Mouse (Mus musculus) hindbrain, embryonic 12.5 days (tissue): ENCODE data around the gene Foxj1. TPM values are rescaled to one million over a fixed set of nuclear protein-coding genes. Genes with fewer than 3 reads are reported as not detected.
"Not testable (repeated sequence)": the region's sequence is repeated elsewhere in the genome, so short reads cannot be mapped to it uniquely, and the experiment has no call there.

ENCODE experiments used
- ATAC-seq: fragments of 200-750 bp; cut with Nextera tagmentation; 2 replicates; pipeline ENCODE4 v1.8.0; 2017; ENCODE audit warnings: moderate TSS enrichment; ENCODE audit not compliant: low FRiP score
- H3K27ac ChIP-seq: fragments of 300-500 bp; sonication (generic); 2 replicates; pipeline ENCODE4 v1.5.1; 2016; ENCODE audit warnings: mild to moderate bottlenecking
- H3K27me3 ChIP-seq: fragments of 300-500 bp; sonication (generic); 2 replicates; pipeline ENCODE4 v1.6.1; 2016; ENCODE audit warnings: mild to moderate bottlenecking
- H3K36me3 ChIP-seq: fragments of 300-500 bp; sonication (generic); 2 replicates; pipeline ENCODE4 v1.6.1; 2016; ENCODE audit warnings: mild to moderate bottlenecking
- H3K4me1 ChIP-seq: fragments of 300-500 bp; sonication (generic); 2 replicates; pipeline ENCODE4 v1.6.1; 2016
- H3K4me2 ChIP-seq: fragments of 300-500 bp; sonication (generic); replicated peaks from 2 replicates; pipeline ENCODE4 v1.6.1; 2016; ENCODE audit warnings: mild to moderate bottlenecking
- H3K4me3 ChIP-seq: fragments of 300-500 bp; sonication (generic); 2 replicates; pipeline ENCODE4 v1.5.1; 2016; ENCODE audit warnings: mild to moderate bottlenecking
- H3K9ac ChIP-seq: fragments of 300-500 bp; sonication (generic); 2 replicates; pipeline ENCODE4 v1.6.1; 2016; ENCODE audit warnings: mild to moderate bottlenecking, moderate library complexity
- H3K9me3 ChIP-seq: fragments of 300-500 bp; sonication (generic); replicated peaks from 2 replicates; pipeline ENCODE4 v1.6.1; 2016; ENCODE audit warnings: mild to moderate bottlenecking
- WGBS: fragments of 180-500 bp; shearing (Covaris S2); methylation state at CpG from one replicate; pipeline ENCODE4 v1.1.7; 2016; 5-methylcytosine and 5-hydroxymethylcytosine counted together
- polyA plus RNA-seq: library from polyadenylated mRNA; unstranded; fragments of >200 nt; fragmentation: Nextera tagmentation; extraction: Ambion mirVana; gene quantifications from 2 replicates; pipeline ENCODE4 v1.2.1, GENCODE M21; 2016

Gene Foxj1
- 27.2 and 28.2 TPM in 2 replicates for polyA plus RNA-seq

DNA sequence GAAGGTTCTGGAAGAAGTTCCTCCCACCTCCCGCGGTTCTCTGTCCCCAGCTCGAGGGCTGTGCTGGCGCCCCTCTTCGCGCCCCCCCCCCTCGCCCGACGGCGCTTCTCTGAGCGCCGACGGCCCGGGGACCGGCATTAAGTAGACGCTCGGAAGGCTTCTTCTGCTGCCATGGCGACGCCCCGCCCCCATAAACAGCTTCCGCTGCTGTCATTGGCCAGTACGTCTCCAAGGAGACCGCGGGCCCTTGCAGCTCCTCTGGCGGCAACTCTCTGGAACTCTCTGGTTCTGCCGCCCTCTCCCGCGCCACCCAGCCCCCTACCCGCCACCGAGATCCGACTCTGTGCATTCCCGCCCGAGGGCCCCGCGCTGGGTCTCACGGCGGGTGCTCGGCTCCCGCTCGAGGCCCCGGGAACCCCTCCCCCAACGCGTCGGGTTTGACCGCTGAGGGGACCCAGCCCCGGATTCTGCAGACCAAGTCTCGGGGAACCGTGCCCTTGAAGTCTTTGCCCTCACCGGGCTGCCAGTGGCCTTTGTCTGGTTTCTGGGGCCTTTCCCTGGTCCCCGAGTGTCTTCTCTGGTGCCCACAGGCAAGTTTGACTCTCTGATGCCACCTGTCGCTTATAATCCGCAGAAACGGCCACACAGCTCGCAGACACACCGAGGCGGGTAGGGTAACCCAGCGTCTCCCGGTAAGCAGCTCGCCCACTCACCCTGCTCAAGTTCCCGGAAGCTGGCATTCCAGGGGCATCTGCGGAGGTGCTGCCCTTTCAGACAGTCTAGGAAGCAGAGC, at the start of gene Foxj1:
Foxj1 (minus strand) TSS at position 156 of the 793 bp plus-strand sequence.
- no peaks in the 10 kb centered on the region for H3K9me3 ChIP-seq
- peaks cover 3% of the 10 kb centered on the region; the same call in 1 of the 2 replicates for H3K36me3 ChIP-seq
- peak within 1 kb of the TSS; percentile 60 for H3K27ac ChIP-seq
- H3K4me2 ChIP-seq: peak within 1 kb of the TSS; percentile 93
- peaks cover 61% of the 10 kb centered on the region for H3K4me1 ChIP-seq
- peak within 1 kb of the TSS; percentile 46 for H3K4me3 ChIP-seq
- peak within 1 kb of the TSS; percentile 60 for H3K9ac ChIP-seq
- under 1% methylated on average over 61 of the region's 61 CpGs for WGBS
- ATAC-seq: peak; percentile 88
- peaks cover 29% of the 10 kb centered on the region for H3K27me3 ChIP-seq

DNA sequence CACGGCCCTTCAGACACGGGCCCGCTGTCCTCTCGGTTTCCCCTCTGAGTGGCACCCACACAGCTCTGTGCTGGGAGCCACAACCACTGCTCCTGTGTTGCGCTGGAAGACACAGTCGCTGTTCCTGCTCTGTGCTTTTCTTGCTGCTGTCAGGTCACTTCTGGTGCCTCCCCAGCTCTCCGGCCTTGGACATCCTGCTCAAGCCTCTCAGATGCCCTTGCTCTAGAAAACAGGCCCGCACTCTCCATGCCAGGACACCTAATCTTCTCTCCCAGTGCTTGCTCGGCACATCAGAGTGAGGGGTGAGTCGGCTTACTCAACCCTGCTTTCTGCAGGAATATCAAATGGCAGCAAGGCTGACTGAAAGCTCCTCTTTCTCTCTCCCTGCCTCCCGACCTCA, 49.0 kb upstream of the Foxj1 start:
- Histone ChIP-seq H3K36me3 (peaks cover 25% of the 10 kb centered on the region; the same call in 1 of the 2 replicates), H3K27me3 (no peaks in the 10 kb centered on the region), H3K9ac (no peak overlapping the region), H3K4me3 (no peak overlapping the region), H3K4me2 (no peak overlapping the region), H3K27ac (no peak overlapping the region), H3K9me3 (no peaks in the 10 kb centered on the region), H3K4me1 (peaks cover 27% of the 10 kb centered on the region)
- WGBS: 81% methylated on average over 11 of the region's 11 CpGs
- no peak for ATAC-seq

- H3K4me2 ChIP-seq, H3K27me3 ChIP-seq, ATAC-seq, H3K27ac ChIP-seq, H3K9ac ChIP-seq, H3K9me3 ChIP-seq, H3K4me3 ChIP-seq: not testable (repeated sequence)
- H3K4me1 ChIP-seq: peaks cover 27% of the 10 kb centered on the region
- WGBS: 88% methylated on average over 5 of the region's 5 CpGs
- peaks cover 21% of the 10 kb centered on the region; the same call in 1 of the 2 replicates for H3K36me3 ChIP-seq
Measured at GRCm38 (mm10) chr11:116383070-116383469, 47.9 kb upstream of the Foxj1 start.

DNA sequence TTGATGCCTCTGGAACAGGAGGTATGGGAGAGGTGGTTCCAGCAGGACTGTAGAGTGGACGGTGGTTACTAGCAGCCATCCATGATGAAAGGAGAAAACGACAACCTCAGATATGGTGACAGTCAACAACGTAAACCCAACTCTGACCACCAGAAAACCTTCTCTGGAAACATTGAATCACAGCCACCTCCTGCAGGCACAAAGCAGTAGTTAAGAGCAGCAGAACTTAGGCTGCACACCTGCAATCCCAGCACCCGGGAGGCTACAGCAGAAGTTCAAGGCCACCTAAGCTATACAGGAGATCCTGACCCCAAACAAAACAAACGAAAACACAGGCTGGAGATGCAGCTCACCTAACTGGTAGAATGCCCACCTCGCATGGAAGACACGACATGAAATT, 45.6 kb upstream of the Foxj1 start:
- WGBS: 85% methylated on average over 7 of the region's 7 CpGs
- H3K27ac ChIP-seq: no peak overlapping the region
- H3K27me3 ChIP-seq: no peaks in the 10 kb centered on the region
- H3K4me3 ChIP-seq: no peak overlapping the region
- no peak overlapping the region for H3K9ac ChIP-seq
- H3K4me2 ChIP-seq: no peak overlapping the region
- peaks cover 5% of the 10 kb centered on the region; the same call in 1 of the 2 replicates for H3K4me1 ChIP-seq
- H3K36me3 ChIP-seq: peaks cover 21% of the 10 kb centered on the region; the same call in 1 of the 2 replicates
- H3K9me3 ChIP-seq: no peaks in the 10 kb centered on the region
- no peak for ATAC-seq

- 90% methylated on average over 6 of the region's 6 CpGs for whole genome bisulfite sequencing
- Histone ChIP-seq H3K4me3 (no peak overlapping the region), H3K27ac (no peak overlapping the region), H3K9ac (no peak overlapping the region), H3K27me3 (no peaks in the 10 kb centered on the region), H3K9me3 (no peaks in the 10 kb centered on the region), H3K4me1 (peaks cover 5% of the 10 kb centered on the region; the same call in 1 of the 2 replicates), H3K36me3 (peaks cover 21% of the 10 kb centered on the region; the same call in 1 of the 2 replicates), H3K4me2 (no peak overlapping the region)
- no peak for ATAC-seq
Measured at GRCm38 (mm10) chr11:116379530-116379929, 44.3 kb upstream of the Foxj1 start.

GRCm38 (mm10) chr11:116376945-116377661, 41.9 kb upstream of the Foxj1 start:
- H3K9me3 ChIP-seq: no peaks in the 10 kb centered on the region

GRCm38 (mm10) chr11:116371894-116372450, 36.8 kb upstream of the Foxj1 start:
- Histone ChIP-seq H3K9me3 (no peaks in the 10 kb centered on the region), H3K36me3 (no peaks in the 10 kb centered on the region), H3K4me3 (no peak overlapping the region), H3K27ac (no peak overlapping the region), H3K4me2 (no peak overlapping the region), H3K27me3 (no peaks in the 10 kb centered on the region), H3K9ac (no peak overlapping the region), H3K4me1 (no peaks in the 10 kb centered on the region)
- no peak for ATAC-seq
- WGBS: 86% methylated on average over 4 of the region's 4 CpGs

More at GRCm38 (mm10) chr11:116376945-116377661, 41.9 kb upstream of the Foxj1 start:
- H3K27me3 ChIP-seq: no peaks in the 10 kb centered on the region
- no peak overlapping the region for H3K4me2 ChIP-seq
- no peak for ATAC-seq
- WGBS: 72% methylated on average over 7 of the region's 7 CpGs
- no peak overlapping the region for H3K9ac ChIP-seq
- no peak overlapping the region for H3K27ac ChIP-seq
- H3K36me3 ChIP-seq: peaks cover 15% of the 10 kb centered on the region; the same call in 1 of the 2 replicates
- H3K4me1 ChIP-seq: no peaks in the 10 kb centered on the region
- H3K4me3 ChIP-seq: no peak overlapping the region

DNA sequence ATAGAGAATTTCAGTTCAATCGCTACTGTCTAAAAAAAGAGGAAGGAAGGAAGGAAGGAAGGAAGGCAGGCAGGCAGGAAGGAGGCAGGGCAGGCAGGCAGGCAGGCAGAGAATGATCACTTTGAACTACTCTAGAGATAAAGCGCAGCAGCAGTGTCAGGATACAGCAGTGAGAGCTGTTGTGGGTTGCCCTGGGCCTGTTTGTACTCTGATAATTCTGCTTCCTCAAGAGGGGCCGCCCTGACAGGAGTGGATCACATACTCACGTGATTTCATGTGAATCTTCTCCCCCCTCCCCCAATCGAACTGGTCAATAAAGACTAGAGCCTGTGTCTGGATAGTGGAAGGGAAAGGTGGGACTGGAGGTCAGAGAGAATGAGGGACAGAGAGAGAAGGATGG, 34.4 kb upstream of the Foxj1 start:
- Histone ChIP-seq H3K4me2 (no peak overlapping the region), H3K27ac (no peak overlapping the region), H3K36me3 (no peaks in the 10 kb centered on the region), H3K9ac (no peak overlapping the region), H3K4me3 (no peak overlapping the region), H3K4me1 (0 out of 2 replicates have a peak, but pooled peaks cover 2% of the 10 kb centered on the region), H3K27me3 (no peaks in the 10 kb centered on the region), H3K9me3 (no peaks in the 10 kb centered on the region)
- no peak for ATAC-seq
- 70% methylated on average over 5 of the region's 5 CpGs for WGBS

DNA sequence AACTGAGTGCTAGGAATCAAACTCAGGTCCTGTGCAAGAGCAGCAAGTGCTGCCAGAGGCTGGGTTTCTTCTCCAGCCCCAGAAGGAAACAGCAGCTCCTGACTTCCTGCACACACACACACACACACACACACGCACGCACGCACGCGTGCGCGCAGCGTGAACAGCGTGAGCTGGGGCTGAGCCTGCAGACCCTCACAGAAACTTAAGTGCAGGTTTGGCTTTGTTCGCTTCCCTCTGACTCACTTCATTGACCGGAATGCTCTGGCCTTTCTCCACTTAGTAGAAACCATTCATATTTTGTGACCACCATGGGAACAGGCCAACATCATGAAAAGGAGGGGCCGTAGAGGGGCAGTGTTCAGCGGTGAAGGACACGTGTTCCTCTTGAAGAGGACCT, 33.9 kb upstream of the Foxj1 start:
- ATAC-seq: no peak
- 93% methylated on average over 14 of the region's 14 CpGs for WGBS
- no peaks in the 10 kb centered on the region for H3K9me3 ChIP-seq
- H3K27ac ChIP-seq: no peak overlapping the region
- no peak overlapping the region for H3K4me2 ChIP-seq
- no peak overlapping the region for H3K4me3 ChIP-seq
- H3K27me3 ChIP-seq: no peaks in the 10 kb centered on the region
- H3K36me3 ChIP-seq: no peaks in the 10 kb centered on the region
- no peak overlapping the region for H3K9ac ChIP-seq
- 0 out of 2 replicates have a peak, but pooled peaks cover 2% of the 10 kb centered on the region for H3K4me1 ChIP-seq

DNA sequence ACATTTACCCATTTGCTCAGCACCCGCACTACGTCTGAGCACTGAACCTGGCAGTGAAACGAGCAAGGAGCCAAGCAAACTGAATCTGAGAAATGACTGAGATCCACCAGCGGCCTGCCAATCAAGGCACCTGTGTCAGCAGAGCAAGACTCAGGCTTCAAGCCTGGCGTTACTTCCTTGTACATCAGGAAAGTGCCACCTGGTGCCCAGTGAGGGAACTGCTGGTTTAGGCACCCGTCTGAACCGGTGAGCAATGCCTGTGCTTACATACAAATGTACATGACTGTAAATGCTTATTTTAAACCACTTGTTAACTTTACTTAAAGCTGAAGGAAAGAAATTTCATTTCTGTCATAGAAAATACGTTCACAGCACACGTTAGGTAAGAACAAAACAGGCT, 32.9 kb upstream of the Foxj1 start:
- Histone ChIP-seq H3K36me3 (no peaks in the 10 kb centered on the region), H3K27me3 (no peaks in the 10 kb centered on the region), H3K9me3 (no peaks in the 10 kb centered on the region), H3K4me1 (0 out of 2 replicates have a peak, but pooled peaks cover 2% of the 10 kb centered on the region), H3K9ac (no peak overlapping the region), H3K27ac (no peak overlapping the region), H3K4me2 (no peak overlapping the region), H3K4me3 (no peak overlapping the region)
- WGBS: 20% methylated on average over 9 of the region's 9 CpGs
- ATAC-seq: no peak

- Histone ChIP-seq H3K36me3 (no peaks in the 10 kb centered on the region), H3K27me3 (no peaks in the 10 kb centered on the region), H3K4me3 (no peak overlapping the region), H3K4me2 (no peak overlapping the region), H3K4me1 (0 out of 2 replicates have a peak, but pooled peaks cover 2% of the 10 kb centered on the region), H3K9ac (no peak overlapping the region), H3K9me3 (no peaks in the 10 kb centered on the region), H3K27ac (no peak overlapping the region)
- 82% methylated on average over 1 of the region's 1 CpGs for WGBS
- no peak for ATAC-seq
Measured at GRCm38 (mm10) chr11:116366647-116367046, 31.4 kb upstream of the Foxj1 start.

DNA sequence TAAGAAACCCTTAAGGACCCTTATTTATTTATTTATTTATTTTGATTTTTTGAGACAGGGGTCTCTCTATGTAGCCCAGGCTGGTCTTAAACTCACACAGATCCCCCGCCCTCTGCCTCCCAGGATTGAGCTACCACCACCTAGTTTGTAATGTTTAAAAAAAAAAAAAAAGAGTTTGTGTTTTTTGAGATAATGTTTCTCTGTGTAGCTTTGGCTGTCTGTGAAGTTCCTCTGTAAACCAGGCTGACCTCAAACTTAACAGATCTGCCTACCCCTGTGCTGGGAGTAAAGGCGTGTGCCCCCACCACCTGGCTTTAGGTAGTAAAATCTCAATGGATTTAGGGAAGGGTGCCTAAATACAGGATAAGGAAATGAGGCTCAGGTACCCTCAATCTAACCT, 30.9 kb upstream of the Foxj1 start:
- no peaks in the 10 kb centered on the region for H3K9me3 ChIP-seq
- 89% methylated on average over 2 of the region's 2 CpGs for WGBS
- no peaks in the 10 kb centered on the region for H3K36me3 ChIP-seq
- no peak for ATAC-seq
- H3K27ac ChIP-seq: no peak overlapping the region
- 0 out of 2 replicates have a peak, but pooled peaks cover 2% of the 10 kb centered on the region for H3K4me1 ChIP-seq
- no peak overlapping the region for H3K9ac ChIP-seq
- no peak overlapping the region for H3K4me3 ChIP-seq
- H3K27me3 ChIP-seq: no peaks in the 10 kb centered on the region
- H3K4me2 ChIP-seq: no peak overlapping the region
